8 mouse cellular contexts compared by ENCODE assay signal in the genomic region with DNA sequence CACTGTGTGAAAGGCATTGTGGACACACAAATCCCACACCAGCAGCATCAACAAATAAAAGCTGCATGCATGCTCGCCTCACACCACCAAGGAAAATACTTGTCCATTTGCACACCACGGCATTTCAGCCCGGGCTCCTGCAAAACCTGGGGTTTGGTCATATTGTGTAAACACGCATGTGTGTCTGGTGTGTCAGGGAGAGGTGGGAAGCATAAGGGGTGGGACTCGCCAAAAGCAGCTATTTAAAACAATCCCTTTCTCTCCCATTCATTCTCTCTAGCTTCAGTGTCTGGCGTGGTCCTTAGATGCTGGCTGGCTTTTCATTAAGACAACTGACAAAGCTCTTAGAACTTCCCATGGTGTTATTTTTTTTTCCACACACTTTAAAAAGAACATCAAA. TPM values are rescaled to one million over a fixed set of nuclear protein-coding genes. Genes with fewer than 3 reads are reported as not detected.
DNase-seq lines count a peak whose midpoint lies in the region; ATAC-seq lines count a peak whose summit lies in the region.

No protein-coding gene starts in this region.

- H3K9me3 ChIP-seq in hindbrain, embryonic 15.5 days, result no peaks in the 10 kb centered on the region
- no peaks in the 10 kb centered on the region for H3K9me3 ChIP-seq in midbrain, embryonic 13.5 days

- WGBS in hindbrain, embryonic 15.5 days, result 2% methylated on average over 6 of the region's 6 CpGs
- 5% methylated on average over 6 of the region's 6 CpGs for WGBS in midbrain, embryonic 13.5 days

- 0 out of 2 replicates have a peak, but pooled peaks have one; percentile 19 for ATAC-seq in hindbrain, embryonic 15.5 days (ENCODE audit: low FRiP score, low read depth)
- no peak for ATAC-seq in midbrain, embryonic 13.5 days
- ATAC-seq in megakaryocyte-erythroid progenitor cell, adult 5-6 weeks (replicated peaks; ENCODE audit: low FRiP score, low TSS enrichment, poor library complexity, severe bottlenecking), result no peak

- peak overlapping the region; percentile 63 for H3K4me2 ChIP-seq in hindbrain, embryonic 15.5 days
- peak overlapping the region; percentile 66 for H3K4me2 ChIP-seq in midbrain, embryonic 13.5 days (replicated peaks)

- peak; percentile 15 to 17 for DNase-seq in left cerebral cortex, adult 18-20 months (ENCODE audit: low spot score in 2 of 2)
- DNase-seq in left cerebral cortex, postnatal 10 days (ENCODE audit: extremely low spot score in 1 of 2, low spot score in 2 of 2), result no peak
- peak; percentile 53 for DNase-seq in embryo, embryonic 10.5 days (ENCODE audit: low spot score)
- DNase-seq in thymus, postnatal 4 days, result no peak
- DNase-seq in urinary bladder, adult 2 months (ENCODE audit: low spot score), result no peak

- H3K27ac ChIP-seq in hindbrain, embryonic 15.5 days (replicated peaks), result peak overlapping the region; percentile 99
- H3K27ac ChIP-seq in midbrain, embryonic 13.5 days, result peak overlapping the region; percentile 99

- peak overlapping the region; percentile 95 for H3K9ac ChIP-seq in hindbrain, embryonic 15.5 days
- peak overlapping the region; percentile 96 for H3K9ac ChIP-seq in midbrain, embryonic 13.5 days (replicated peaks)

- H3K4me3 ChIP-seq in hindbrain, embryonic 15.5 days, result peak overlapping the region; percentile 89
- H3K4me3 ChIP-seq in midbrain, embryonic 13.5 days (replicated peaks), result peak overlapping the region; percentile 93

- H3K27me3 ChIP-seq in hindbrain, embryonic 15.5 days, result no peaks in the 10 kb centered on the region
- no peaks in the 10 kb centered on the region for H3K27me3 ChIP-seq in midbrain, embryonic 13.5 days

- no peaks in the 10 kb centered on the region for H3K36me3 ChIP-seq in hindbrain, embryonic 15.5 days
- 0 out of 2 replicates have a peak, but pooled peaks cover 4% of the 10 kb centered on the region for H3K36me3 ChIP-seq in midbrain, embryonic 13.5 days

- H3K4me1 ChIP-seq in hindbrain, embryonic 15.5 days (replicated peaks), result peaks cover 45% of the 10 kb centered on the region
- H3K4me1 ChIP-seq in midbrain, embryonic 13.5 days (replicated peaks), result peaks cover 43% of the 10 kb centered on the region

- intact Hi-C loops in left cerebral cortex, postnatal 10 days (cut with DNase I), result loop anchor here (5.0 to 10.0 kb wide), 2 partner anchors 82 to 175 kb away; no protein-coding TSS in a partner anchor

RNA-seq across cellular contexts. Expression of a gene that starts 1.4 kb away (rescaled TPM):
- total RNA-seq in left cerebral cortex, adult 18-20 months (2021), result 10 to 100 TPM; 72.3 to 76.7 TPM
- 100 to 1,000 TPM; 157 to 160 TPM for total RNA-seq in left cerebral cortex, postnatal 10 days (2021)
- polyA plus RNA-seq in hindbrain, embryonic 15.5 days (2015; fragmentation: Nextera tagmentation; extraction: Ambion mirVana), result 129 and 138 TPM in 2 replicates
- polyA plus RNA-seq in midbrain, embryonic 13.5 days (2015; fragmentation: Nextera tagmentation; extraction: Ambion mirVana), result 103 and 105 TPM in 2 replicates
- polyA plus RNA-seq in urinary bladder, adult 2 months (2012; rRNA removed), result 8.6 and 10.0 TPM in 2 replicates
- 106 and 110 TPM in 2 replicates for total RNA-seq in megakaryocyte-erythroid progenitor cell, adult 5-6 weeks (2014; fragmentation: Nextera tagmentation)
- 158 and 172 TPM in 2 replicates for total RNA-seq in megakaryocyte-erythroid progenitor cell, adult 5-6 weeks (2017)

Comparison
In these comparisons a context has a peak if more than half of its experiments do, and no peak if none do; other contexts are left out.
1. DNase-seq: peak in left cerebral cortex, adult 18-20 months (2 of 2) and embryo, embryonic 10.5 days (single experiment); none in left cerebral cortex, postnatal 10 days (0 of 2), thymus, postnatal 4 days (single experiment) and urinary bladder, adult 2 months (single experiment).